Mouse (Mus musculus): Measurements from ENCODE around the gene Chd1l. TPM values are rescaled to one million over a fixed set of nuclear protein-coding genes. Genes with fewer than 3 reads are reported as not detected.

Gene Chd1l
- polyA plus RNA-seq, 1 experiment from 2014 or later: 8.9 TPM

DNA sequence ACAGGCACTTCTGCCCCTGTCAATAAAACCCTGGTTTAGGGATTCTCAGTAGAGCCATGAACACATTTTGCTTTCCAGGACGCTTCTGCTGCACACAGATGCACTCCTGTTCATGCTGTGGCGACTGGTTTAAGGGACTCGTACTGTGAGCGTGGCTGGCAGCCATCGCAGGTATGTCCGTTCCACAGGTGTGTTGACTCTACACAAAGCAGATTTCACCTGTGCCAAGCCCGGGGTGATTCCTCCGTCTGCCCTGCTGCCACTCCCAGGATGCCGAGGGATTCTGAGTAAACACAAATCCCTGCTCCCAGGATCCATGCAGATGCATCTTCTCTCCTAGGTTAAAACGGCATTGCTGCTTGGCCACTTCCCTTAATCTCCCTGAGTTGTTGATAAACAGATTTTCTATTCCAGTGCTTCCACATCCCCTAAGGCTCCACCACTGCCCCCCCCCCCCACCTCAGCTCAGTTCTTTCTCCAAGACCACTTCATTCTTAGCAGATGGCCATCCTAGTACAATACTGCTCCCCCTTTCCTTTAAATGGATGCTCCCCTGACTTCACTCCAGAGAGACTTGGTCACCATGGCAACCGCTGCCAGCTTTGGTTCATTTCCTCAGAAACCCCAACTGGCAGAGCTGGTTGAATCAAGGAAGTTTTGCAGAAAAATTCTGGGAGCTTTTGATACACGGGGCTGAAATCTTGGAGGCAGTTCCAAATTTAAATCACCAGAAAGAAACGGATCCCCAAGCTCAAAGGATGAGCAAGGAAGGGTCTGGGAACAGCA, 87.9 kb downstream of the Chd1l start:
- WGBS: 65% methylated on average over 13 of the region's 13 CpGs
- no peaks in the 10 kb centered on the region for H3K36me3 ChIP-seq (ENCODE audit: control insufficient read depth, insufficient read depth, low read length)
- TF ChIP-seq EP300 (optimal IDR thresholded peaks at IDR 0.05) (no peak), CTCF (IDR thresholded peaks at IDR 0.05; ENCODE audit: low read depth) (no peak)
- H3K4me3 ChIP-seq (ENCODE audit: low read depth, low read length): no peak overlapping the region
- H3K9me3 ChIP-seq (ENCODE audit: control insufficient read depth, low read length): no peaks in the 10 kb centered on the region
- ATAC-seq (ENCODE audit: low FRiP score, low TSS enrichment) (no peak), DNase-seq (ENCODE audit: low spot score) (no peak)
- H3K9ac ChIP-seq (ENCODE audit: low read length): no peak overlapping the region
- no peak overlapping the region for H3K27ac ChIP-seq (replicated peaks)
- H3K4me1 ChIP-seq (replicated peaks; ENCODE audit: control insufficient read depth, insufficient read depth): no peaks in the 10 kb centered on the region
- H3K4me2 ChIP-seq (replicated peaks; ENCODE audit: low read depth): no peak overlapping the region
- no peaks in the 10 kb centered on the region for H3K27me3 ChIP-seq (ENCODE audit: control insufficient read depth, insufficient read depth, low read length)

- 95% methylated on average over 11 of the region's 11 CpGs for WGBS
- no peaks in the 10 kb centered on the region for H3K36me3 ChIP-seq (ENCODE audit: control insufficient read depth, insufficient read depth, low read length)
- no peaks in the 10 kb centered on the region for H3K9me3 ChIP-seq (ENCODE audit: control insufficient read depth, low read length)
- H3K4me2 ChIP-seq (replicated peaks; ENCODE audit: low read depth): no peak overlapping the region
- no peak for DNase-seq (ENCODE audit: low spot score)
- no peaks in the 10 kb centered on the region for H3K4me1 ChIP-seq (replicated peaks; ENCODE audit: control insufficient read depth, insufficient read depth)
- no peak for ATAC-seq (ENCODE audit: low FRiP score, low TSS enrichment)
- H3K27me3 ChIP-seq (ENCODE audit: control insufficient read depth, insufficient read depth, low read length): no peaks in the 10 kb centered on the region
- no peak overlapping the region for H3K27ac ChIP-seq (replicated peaks)
- no peak overlapping the region for H3K9ac ChIP-seq (ENCODE audit: low read length)
- no peak for TF ChIP-seq EP300 (optimal IDR thresholded peaks at IDR 0.05)
- TF ChIP-seq CTCF (IDR thresholded peaks at IDR 0.05; ENCODE audit: low read depth): no peak
- no peak overlapping the region for H3K4me3 ChIP-seq (ENCODE audit: low read depth, low read length)
These were observed 90.1 kb downstream of the Chd1l start for GRCm38 (mm10) chr3:97519883-97520282.

DNA sequence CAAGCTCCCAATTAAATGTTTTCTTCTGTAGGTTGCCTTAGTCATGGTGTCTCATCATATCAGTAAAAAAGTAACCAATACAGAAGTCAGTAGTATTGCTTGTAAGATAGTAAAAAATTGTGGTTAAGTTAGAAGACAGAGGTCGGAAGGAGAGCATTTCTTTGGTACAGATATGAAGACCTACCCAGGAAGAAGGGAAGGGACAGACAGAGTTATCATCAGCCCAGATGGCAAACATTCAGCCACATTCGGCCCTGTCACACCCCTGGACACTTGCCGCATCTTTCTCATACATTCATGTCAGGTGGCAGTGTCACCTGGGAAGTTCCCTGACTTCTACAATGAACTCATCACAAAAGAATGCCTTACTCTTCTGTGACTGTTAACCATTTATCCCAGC, 97.7 kb downstream of the Chd1l start:
- no peak for ATAC-seq (ENCODE audit: low FRiP score, low TSS enrichment)
- 86% methylated on average over 3 of the region's 3 CpGs for WGBS

More for the DNA sequence above, 97.7 kb downstream of the Chd1l start:
- Histone ChIP-seq H3K4me1 (replicated peaks; ENCODE audit: control insufficient read depth, insufficient read depth) (no peaks in the 10 kb centered on the region), H3K9ac (ENCODE audit: low read length) (no peak overlapping the region), H3K27me3 (ENCODE audit: control insufficient read depth, insufficient read depth, low read length) (no peaks in the 10 kb centered on the region), H3K36me3 (ENCODE audit: control insufficient read depth, insufficient read depth, low read length) (no peaks in the 10 kb centered on the region), H3K9me3 (ENCODE audit: control insufficient read depth, low read length) (no peaks in the 10 kb centered on the region), H3K4me2 (replicated peaks; ENCODE audit: low read depth) (no peak overlapping the region), H3K27ac (replicated peaks) (no peak overlapping the region), H3K4me3 (ENCODE audit: low read depth, low read length) (no peak overlapping the region)
- no peak for DNase-seq (ENCODE audit: low spot score)
- TF ChIP-seq CTCF (IDR thresholded peaks at IDR 0.05; ENCODE audit: low read depth) (no peak), EP300 (optimal IDR thresholded peaks at IDR 0.05) (no peak)

Other genes with a start within 250 kb of the Chd1l start
- 0.04 TPM in 1 of 2 replicates, not detected in the other for gene Olfr1402, start 188.2 kb downstream of the Chd1l start, polyA plus RNA-seq (2015; fragmentation: Nextera tagmentation; extraction: Ambion mirVana)
- gene Fmo5, start 18.6 kb upstream of the Chd1l start, polyA plus RNA-seq (2015; fragmentation: Nextera tagmentation; extraction: Ambion mirVana): 26.4 and 31.8 TPM in 2 replicates
- gene Prkab2, start 48.0 kb upstream of the Chd1l start, polyA plus RNA-seq (2015; fragmentation: Nextera tagmentation; extraction: Ambion mirVana): 4.8 and 5.6 TPM in 2 replicates
- gene Gm17651, start 64.5 kb upstream of the Chd1l start, polyA plus RNA-seq (2015; fragmentation: Nextera tagmentation; extraction: Ambion mirVana): not detected in 2 replicates